Mouse (Mus musculus): Measurements from ENCODE around the gene 4930556J24Rik. TPM values are rescaled to one million over a fixed set of nuclear protein-coding genes. Genes with fewer than 3 reads are reported as not detected.
"Not testable (repeated sequence)": the region's sequence is repeated elsewhere in the genome, so short reads cannot be mapped to it uniquely, and the experiment has no call there.

Gene 4930556J24Rik
- polyA plus RNA-seq, 1 experiment, result not detected

DNA sequence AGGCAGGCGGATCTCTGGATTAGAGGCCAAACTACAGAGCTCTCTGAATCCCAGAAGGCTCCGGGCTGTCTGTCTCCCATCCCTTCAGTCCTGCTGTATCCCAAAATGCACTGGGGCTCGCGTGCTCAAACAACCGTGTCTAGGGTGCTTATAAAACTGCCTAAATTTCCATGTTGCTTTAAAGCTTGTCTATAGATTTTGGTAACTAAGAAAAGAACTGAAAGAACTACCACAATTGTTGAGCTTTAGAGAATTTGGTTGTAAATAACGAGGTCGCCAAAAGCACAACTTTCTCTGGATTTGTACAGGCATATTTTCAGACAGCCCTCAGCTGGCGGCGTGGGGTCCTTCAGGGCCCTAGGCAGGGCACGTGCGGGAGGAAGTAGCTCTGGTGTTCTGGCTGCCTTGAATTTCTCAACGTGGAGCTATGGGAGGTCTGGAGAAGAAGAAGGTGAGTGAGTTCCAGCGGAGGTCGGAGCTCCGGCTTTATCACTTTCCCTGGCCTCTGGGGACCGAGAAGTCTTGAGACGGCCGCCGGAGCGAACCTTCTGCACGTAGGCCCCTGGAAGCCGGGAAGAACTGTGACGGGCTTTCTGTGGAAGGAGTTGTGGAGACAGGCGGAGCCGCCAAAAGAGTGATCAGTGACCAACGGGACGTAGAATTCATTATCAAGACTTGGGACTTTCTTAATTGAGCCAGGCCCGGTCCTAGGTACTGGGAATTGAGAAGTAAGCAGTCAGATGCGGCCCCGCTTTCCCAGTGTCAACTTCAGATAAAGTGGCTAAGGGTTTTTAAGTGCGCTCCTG lies 12.8 kb downstream of the 4930556J24Rik start, which contains the start of gene Pes1:
Gene Pes1 (plus strand): TSS at position 366 of the 806 bp plus-strand sequence.
- under 1% methylated on average over 31 of the region's 31 CpGs for WGBS
- no peaks in the 10 kb centered on the region for H3K27me3 ChIP-seq (ENCODE audit: control insufficient read depth, insufficient read depth, low read length)
- peak; percentile 75 for DNase-seq
- peak within 1 kb of the TSS; percentile 95 for H3K4me3 ChIP-seq (ENCODE audit: control insufficient read depth, insufficient read depth, low read length)
- H3K27ac ChIP-seq (ENCODE audit: control insufficient read depth, insufficient read depth, low read length), result peak within 1 kb of the TSS; percentile 21; the same call in 1 of the 2 replicates
- H3K36me3 ChIP-seq (ENCODE audit: control insufficient read depth, insufficient read depth, low read length), result no peaks in the 10 kb centered on the region
- peaks cover 9% of the 10 kb centered on the region; the same call in 1 of the 2 replicates for H3K4me1 ChIP-seq (replicated peaks; ENCODE audit: control insufficient read depth, insufficient read depth, low read length)
- TF ChIP-seq CTCF (IDR thresholded peaks at IDR 0.05; ENCODE audit: borderline replicate concordance, control insufficient read depth, extremely low read depth, insufficient read depth, low read length, poor library complexity), result 0 out of 2 replicates have a peak, but pooled peaks have one; percentile 20
- TF ChIP-seq POLR2A (IDR thresholded peaks at IDR 0.05; ENCODE audit: control insufficient read depth, extremely low read depth, insufficient read depth, low read length, poor library complexity), result no peak

- TF ChIP-seq CTCF (IDR thresholded peaks at IDR 0.05; ENCODE audit: borderline replicate concordance, control insufficient read depth, extremely low read depth, insufficient read depth, low read length, poor library complexity) (no peak), POLR2A (IDR thresholded peaks at IDR 0.05; ENCODE audit: control insufficient read depth, extremely low read depth, insufficient read depth, low read length, poor library complexity) (no peak)
- peaks cover 9% of the 10 kb centered on the region; the same call in 1 of the 2 replicates for H3K4me1 ChIP-seq (replicated peaks; ENCODE audit: control insufficient read depth, insufficient read depth, low read length)
- H3K36me3 ChIP-seq (ENCODE audit: control insufficient read depth, insufficient read depth, low read length), result no peaks in the 10 kb centered on the region
- 88% methylated on average over 10 of the region's 10 CpGs for WGBS
- H3K27me3 ChIP-seq (ENCODE audit: control insufficient read depth, insufficient read depth, low read length), result no peaks in the 10 kb centered on the region
- H3K27ac ChIP-seq (ENCODE audit: control insufficient read depth, insufficient read depth, low read length), result peak overlapping the region; percentile 21; the same call in 1 of the 2 replicates
- DNase-seq, result peak; percentile 22
- H3K4me3 ChIP-seq (ENCODE audit: control insufficient read depth, insufficient read depth, low read length), result peak overlapping the region; percentile 30
Observed at GRCm38 (mm10) chr11:3963155-3963554, 13.4 kb downstream of the 4930556J24Rik start.

DNA sequence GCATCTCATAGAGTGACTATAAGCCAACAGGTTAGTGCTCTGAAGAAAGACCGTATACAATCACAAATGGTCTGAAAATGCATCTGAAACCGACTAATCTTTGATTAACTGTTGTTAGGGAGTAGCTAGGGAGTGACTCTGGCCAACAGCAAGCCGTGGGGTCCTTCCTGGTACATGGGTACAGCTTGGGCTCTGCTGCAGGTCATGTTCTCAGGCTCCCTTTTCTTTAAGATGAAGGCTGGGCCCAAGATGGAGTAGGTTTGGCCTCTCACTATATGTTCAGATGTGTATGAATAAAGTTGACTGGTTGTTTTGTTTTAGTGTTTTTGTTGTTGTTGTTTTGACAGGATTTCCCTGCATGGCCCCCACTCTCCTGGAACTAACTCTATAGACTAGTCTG lies 14.8 kb downstream of the 4930556J24Rik start:
- no peak overlapping the region for H3K4me3 ChIP-seq (ENCODE audit: control insufficient read depth, insufficient read depth, low read length)
- H3K27me3 ChIP-seq (ENCODE audit: control insufficient read depth, insufficient read depth, low read length), result no peaks in the 10 kb centered on the region
- H3K27ac ChIP-seq (ENCODE audit: control insufficient read depth, insufficient read depth, low read length), result no peak overlapping the region
- DNase-seq, result no peak
- H3K4me1 ChIP-seq (replicated peaks; ENCODE audit: control insufficient read depth, insufficient read depth, low read length), result peaks cover 9% of the 10 kb centered on the region; the same call in 1 of the 2 replicates
- TF ChIP-seq CTCF (IDR thresholded peaks at IDR 0.05; ENCODE audit: borderline replicate concordance, control insufficient read depth, extremely low read depth, insufficient read depth, low read length, poor library complexity) (no peak), POLR2A (IDR thresholded peaks at IDR 0.05; ENCODE audit: control insufficient read depth, extremely low read depth, insufficient read depth, low read length, poor library complexity) (no peak)
- 82% methylated on average over 3 of the region's 3 CpGs for WGBS
- H3K36me3 ChIP-seq (ENCODE audit: control insufficient read depth, insufficient read depth, low read length), result no peaks in the 10 kb centered on the region

GRCm38 (mm10) chr11:3960901-3961300 lies 15.7 kb downstream of the 4930556J24Rik start:
- no peak for DNase-seq
- 49% methylated on average over 2 of the region's 2 CpGs for WGBS
- H3K27ac ChIP-seq (ENCODE audit: control insufficient read depth, insufficient read depth, low read length), result no peak overlapping the region
- TF ChIP-seq CTCF (IDR thresholded peaks at IDR 0.05; ENCODE audit: borderline replicate concordance, control insufficient read depth, extremely low read depth, insufficient read depth, low read length, poor library complexity) (no peak), POLR2A (IDR thresholded peaks at IDR 0.05; ENCODE audit: control insufficient read depth, extremely low read depth, insufficient read depth, low read length, poor library complexity) (no peak)
- no peaks in the 10 kb centered on the region for H3K27me3 ChIP-seq (ENCODE audit: control insufficient read depth, insufficient read depth, low read length)
- H3K4me3 ChIP-seq (ENCODE audit: control insufficient read depth, insufficient read depth, low read length), result no peak overlapping the region
- no peaks in the 10 kb centered on the region for H3K36me3 ChIP-seq (ENCODE audit: control insufficient read depth, insufficient read depth, low read length)
- H3K4me1 ChIP-seq (replicated peaks; ENCODE audit: control insufficient read depth, insufficient read depth, low read length), result peaks cover 6% of the 10 kb centered on the region; the same call in 1 of the 2 replicates

GRCm38 (mm10) chr11:3955371-3955770 lies 21.2 kb downstream of the 4930556J24Rik start:
- H3K4me3 ChIP-seq (ENCODE audit: control insufficient read depth, insufficient read depth, low read length); DNase-seq; H3K27ac ChIP-seq (ENCODE audit: control insufficient read depth, insufficient read depth, low read length); H3K4me1 ChIP-seq (replicated peaks; ENCODE audit: control insufficient read depth, insufficient read depth, low read length); H3K27me3 ChIP-seq (ENCODE audit: control insufficient read depth, insufficient read depth, low read length); H3K36me3 ChIP-seq (ENCODE audit: control insufficient read depth, insufficient read depth, low read length): not testable (repeated sequence)
- WGBS, result 85% methylated on average over 4 of the region's 4 CpGs

DNA sequence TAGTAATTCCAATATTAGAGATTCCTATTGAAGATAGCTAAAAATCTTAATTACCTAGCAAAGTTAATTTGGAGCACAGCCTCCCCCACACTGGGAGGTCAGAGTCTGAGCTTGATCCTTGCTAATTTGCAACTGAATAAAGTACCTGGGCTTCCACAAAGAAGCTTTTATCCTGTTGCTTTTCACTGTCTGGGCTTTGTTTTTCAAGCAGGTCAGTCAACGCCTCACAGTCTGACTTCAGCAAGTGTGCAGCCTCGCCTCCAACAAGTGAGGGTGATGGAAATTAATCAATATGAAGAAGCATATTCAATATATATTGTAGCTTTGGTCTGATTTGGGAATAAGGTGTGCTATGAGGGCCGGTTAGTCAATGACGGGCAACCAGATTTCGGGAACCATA lies 21.7 kb downstream of the 4930556J24Rik start:
- H3K4me1 ChIP-seq (replicated peaks; ENCODE audit: control insufficient read depth, insufficient read depth, low read length); H3K27ac ChIP-seq (ENCODE audit: control insufficient read depth, insufficient read depth, low read length); H3K36me3 ChIP-seq (ENCODE audit: control insufficient read depth, insufficient read depth, low read length); DNase-seq; H3K27me3 ChIP-seq (ENCODE audit: control insufficient read depth, insufficient read depth, low read length); H3K4me3 ChIP-seq (ENCODE audit: control insufficient read depth, insufficient read depth, low read length): not testable (repeated sequence)
- WGBS, result 92% methylated on average over 5 of the region's 5 CpGs

- DNase-seq, result no peak
- TF ChIP-seq CTCF (IDR thresholded peaks at IDR 0.05; ENCODE audit: borderline replicate concordance, control insufficient read depth, extremely low read depth, insufficient read depth, low read length, poor library complexity) (no peak), POLR2A (IDR thresholded peaks at IDR 0.05; ENCODE audit: control insufficient read depth, extremely low read depth, insufficient read depth, low read length, poor library complexity) (no peak)
- H3K27me3 ChIP-seq (ENCODE audit: control insufficient read depth, insufficient read depth, low read length), result peaks cover 2% of the 10 kb centered on the region; the same call in 1 of the 2 replicates
- H3K4me1 ChIP-seq (replicated peaks; ENCODE audit: control insufficient read depth, insufficient read depth, low read length), result no peaks in the 10 kb centered on the region
- WGBS, result 42% methylated on average over 1 of the region's 1 CpGs
- no peak overlapping the region for H3K27ac ChIP-seq (ENCODE audit: control insufficient read depth, insufficient read depth, low read length)
- no peak overlapping the region for H3K4me3 ChIP-seq (ENCODE audit: control insufficient read depth, insufficient read depth, low read length)
- H3K36me3 ChIP-seq (ENCODE audit: control insufficient read depth, insufficient read depth, low read length), result no peaks in the 10 kb centered on the region
Observed at GRCm38 (mm10) chr11:3946386-3946785, 30.2 kb downstream of the 4930556J24Rik start.

Measured in thymus, adult 2 months (tissue).